Mouse (Mus musculus) intestine, embryonic 15.5 days (tissue): ENCODE measurements around the gene Dennd1a. TPM values are rescaled to one million over a fixed set of nuclear protein-coding genes. Genes with fewer than 3 reads are reported as not detected.

Experiments
- ATAC-seq: fragments of 200-750 bp; cut with Nextera tagmentation; 2 replicates; pipeline ENCODE4 v1.8.0; 2017; ENCODE audit warnings: moderate TSS enrichment, moderate library complexity
- H3K27ac ChIP-seq: fragments of 300-500 bp; sonication (generic); 2 replicates; pipeline ENCODE4 v1.5.1; 2015; ENCODE audit warnings: mild to moderate bottlenecking, inconsistent platforms
- H3K27me3 ChIP-seq: fragments of 300-500 bp; sonication (generic); replicated peaks from 2 replicates; pipeline ENCODE4 v1.6.1; 2015; ENCODE audit warnings: inconsistent platforms
- H3K36me3 ChIP-seq: fragments of 300-500 bp; sonication (generic); 2 replicates; pipeline ENCODE4 v1.6.1; 2015; ENCODE audit warnings: inconsistent platforms
- H3K4me1 ChIP-seq: fragments of 300-500 bp; sonication (generic); replicated peaks from 2 replicates; pipeline ENCODE4 v1.6.1; 2015; ENCODE audit warnings: inconsistent platforms
- H3K4me2 ChIP-seq: fragments of 300-500 bp; sonication (generic); replicated peaks from 2 replicates; pipeline ENCODE4 v1.6.1; 2015; ENCODE audit warnings: mild to moderate bottlenecking, inconsistent platforms
- H3K4me3 ChIP-seq: fragments of 300-500 bp; sonication (generic); replicated peaks from 2 replicates; pipeline ENCODE4 v1.5.1; 2015; ENCODE audit warnings: inconsistent platforms
- H3K9ac ChIP-seq: fragments of 300-500 bp; sonication (generic); 2 replicates; pipeline ENCODE4 v1.6.1; 2015; ENCODE audit warnings: inconsistent platforms
- H3K9me3 ChIP-seq: fragments of 300-500 bp; sonication (generic); 2 replicates; pipeline ENCODE4 v1.6.1; 2016; ENCODE audit warnings: inconsistent platforms
- WGBS: fragments of 180-500 bp; shearing (Covaris S2); methylation state at CpG from one replicate; pipeline ENCODE4 v1.1.7; 2015; 5-methylcytosine and 5-hydroxymethylcytosine counted together
- polyA plus RNA-seq: library from polyadenylated mRNA; unstranded; fragments of >200 nt; fragmentation: Nextera tagmentation; extraction: Ambion mirVana; gene quantifications from 2 replicates; pipeline ENCODE4 v1.2.1, GENCODE M21; 2015

Gene Dennd1a
- polyA plus RNA-seq, 1 experiment from 2014 or later: 11.2 TPM

DNA sequence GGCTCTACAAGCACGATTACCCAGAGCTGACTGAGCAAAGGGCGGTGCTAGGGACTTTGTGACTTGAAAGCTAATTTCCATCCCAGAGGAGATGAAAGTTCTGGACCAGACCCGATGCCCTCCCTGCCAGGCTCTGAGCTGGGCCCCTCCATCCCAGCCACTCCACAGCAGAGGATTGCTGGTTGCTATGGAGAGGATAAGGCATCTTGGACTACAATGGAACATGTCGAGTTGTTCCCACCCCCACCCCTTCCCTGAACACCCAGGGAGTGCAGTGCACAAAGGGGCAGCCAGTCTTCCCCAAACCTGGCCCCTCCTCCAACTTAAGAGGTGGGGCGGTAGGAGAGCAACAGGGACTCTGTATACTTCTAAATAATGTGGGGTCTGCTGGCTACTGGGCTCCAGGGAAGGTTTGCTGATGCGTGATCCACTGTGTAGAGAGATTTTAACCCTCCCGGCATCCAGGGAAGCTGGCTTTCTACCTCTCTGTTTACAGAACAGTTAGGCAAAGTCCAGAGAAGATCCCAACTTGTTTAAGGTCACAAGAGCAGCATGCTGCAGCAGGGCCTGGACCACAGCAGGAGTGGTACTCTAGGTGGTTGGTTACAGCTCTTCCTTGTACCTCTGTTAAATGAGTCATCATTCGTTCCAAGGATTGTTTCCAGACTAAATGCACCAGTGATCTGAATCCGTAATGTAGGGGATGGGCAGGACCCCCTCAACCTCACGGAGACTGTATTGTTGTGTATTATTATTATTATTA, 509.1 kb downstream of the Dennd1a start:
- Histone ChIP-seq H3K36me3 (no peaks in the 10 kb centered on the region), H3K9me3 (no peaks in the 10 kb centered on the region), H3K9ac (no peak overlapping the region), H3K27ac (no peak overlapping the region), H3K4me1 (peaks cover 33% of the 10 kb centered on the region), H3K27me3 (0 out of 2 replicates have a peak, but pooled peaks cover 5% of the 10 kb centered on the region), H3K4me2 (0 out of 2 replicates have a peak overlapping the region, but pooled peaks have one; percentile 5), H3K4me3 (no peak overlapping the region)
- 39% methylated on average over 10 of the region's 10 CpGs for WGBS
- no peak for ATAC-seq

DNA sequence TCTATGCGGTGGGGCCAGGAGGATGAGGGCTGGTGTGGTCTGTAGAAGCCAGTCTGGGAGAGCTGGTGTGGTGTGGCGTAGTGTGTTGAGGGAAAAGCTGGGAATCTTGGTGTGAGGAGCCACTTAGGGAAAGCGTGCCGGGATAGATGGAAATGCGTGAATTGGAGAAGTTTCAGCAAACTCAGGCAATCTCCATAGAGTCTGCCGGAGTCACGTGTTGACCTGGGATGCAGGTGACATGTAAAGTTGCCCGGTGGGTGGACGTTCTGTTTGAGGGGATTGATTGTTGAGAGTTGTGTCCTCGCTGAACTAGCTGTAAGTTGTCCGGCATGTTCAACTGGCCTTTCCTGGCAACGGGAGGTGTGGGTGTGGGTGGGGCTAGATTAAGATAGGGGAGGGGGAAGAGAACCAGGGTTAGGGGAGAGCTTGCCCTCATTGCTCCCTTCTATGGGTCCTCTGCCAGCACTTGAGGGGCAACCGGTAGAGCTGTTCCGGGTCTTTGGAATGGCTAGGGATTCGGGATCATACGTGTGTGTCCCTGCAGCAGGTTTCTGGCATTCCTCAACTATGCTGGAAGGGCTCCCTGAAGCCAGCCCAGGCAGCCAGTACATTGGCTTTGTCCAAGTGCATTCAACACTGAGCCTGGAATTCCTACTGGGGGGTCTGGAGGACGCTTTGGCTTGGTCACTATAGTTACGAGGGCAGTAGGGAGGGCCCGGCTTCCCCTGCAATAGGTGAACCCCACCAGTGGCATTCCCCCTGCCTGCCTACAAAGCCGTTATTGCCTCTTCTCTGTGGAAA, 510.4 kb downstream of the Dennd1a start:
- ATAC-seq: no peak
- Histone ChIP-seq H3K27me3 (0 out of 2 replicates have a peak, but pooled peaks cover 5% of the 10 kb centered on the region), H3K9me3 (no peaks in the 10 kb centered on the region), H3K4me1 (peaks cover 33% of the 10 kb centered on the region), H3K36me3 (no peaks in the 10 kb centered on the region), H3K27ac (no peak overlapping the region), H3K9ac (0 out of 2 replicates have a peak overlapping the region, but pooled peaks have one; percentile 41), H3K4me3 (peak overlapping the region; percentile 35), H3K4me2 (peak overlapping the region; percentile 70)
- 18% methylated on average over 20 of the region's 20 CpGs for WGBS

DNA sequence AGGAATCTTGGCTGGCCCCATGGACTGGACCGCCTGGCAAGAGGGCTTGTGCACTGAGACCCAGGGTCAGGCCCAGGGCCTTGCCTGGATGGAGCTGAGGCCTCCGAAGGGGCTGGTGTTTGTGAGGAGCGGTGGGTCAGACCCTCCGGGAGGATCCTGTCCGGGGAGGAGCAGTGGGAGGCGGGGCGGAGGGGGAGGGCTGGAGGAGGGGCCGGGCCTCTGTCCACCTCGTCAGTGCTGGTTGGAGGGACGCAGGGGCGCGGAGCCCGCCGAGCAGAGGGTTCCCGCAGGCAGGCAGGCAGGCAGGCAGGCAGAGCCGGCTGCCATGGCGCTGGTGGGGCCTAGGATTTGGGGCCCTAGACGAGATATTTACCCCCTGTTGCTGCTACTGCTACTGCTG, 511.2 kb downstream of the Dennd1a start, which contains the start of gene Crb2:
Gene Crb2 (plus strand): TSS at position 234 of the 400 bp plus-strand sequence.
- peak within 1 kb of the TSS; percentile 35 for H3K4me3 ChIP-seq
- no peaks in the 10 kb centered on the region for H3K36me3 ChIP-seq
- 0 out of 2 replicates have a peak, but pooled peaks cover 5% of the 10 kb centered on the region for H3K27me3 ChIP-seq
- H3K4me1 ChIP-seq: peaks cover 32% of the 10 kb centered on the region
- peak within 1 kb of the TSS; percentile 41; the same call in 1 of the 2 replicates for H3K9ac ChIP-seq
- H3K27ac ChIP-seq: no peak within 1 kb of the TSS
- ATAC-seq: peak; percentile 27; the same call in 1 of the 2 replicates
- peak within 1 kb of the TSS; percentile 70 for H3K4me2 ChIP-seq
- no peaks in the 10 kb centered on the region for H3K9me3 ChIP-seq
- 3% methylated on average over 18 of the region's 18 CpGs for WGBS

DNA sequence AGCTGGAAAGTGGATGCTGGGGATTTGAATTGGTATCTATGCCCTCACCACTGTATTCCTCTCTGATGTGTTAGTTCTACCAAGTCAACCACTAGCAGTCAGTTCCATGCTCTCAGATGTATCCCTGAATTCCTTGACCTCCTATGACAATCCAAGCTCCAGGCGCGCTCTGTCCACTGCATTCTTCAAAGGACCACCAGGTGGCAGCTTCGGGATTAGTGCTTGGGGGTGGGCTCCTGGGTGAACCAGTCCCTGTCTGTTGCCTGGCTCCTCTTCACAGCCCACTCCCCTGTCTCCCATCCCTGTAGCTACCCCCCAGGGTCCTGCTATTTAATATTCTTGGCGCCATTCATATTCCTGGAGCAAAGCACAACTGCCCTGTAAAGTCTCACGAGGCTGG, 512.6 kb downstream of the Dennd1a start:
- Histone ChIP-seq H3K4me2 (no peak overlapping the region), H3K36me3 (no peaks in the 10 kb centered on the region), H3K9me3 (no peaks in the 10 kb centered on the region), H3K9ac (no peak overlapping the region), H3K27ac (no peak overlapping the region), H3K27me3 (0 out of 2 replicates have a peak, but pooled peaks cover 5% of the 10 kb centered on the region), H3K4me1 (peaks cover 17% of the 10 kb centered on the region), H3K4me3 (no peak overlapping the region)
- WGBS: 16% methylated on average over 5 of the region's 5 CpGs
- ATAC-seq: no peak

DNA sequence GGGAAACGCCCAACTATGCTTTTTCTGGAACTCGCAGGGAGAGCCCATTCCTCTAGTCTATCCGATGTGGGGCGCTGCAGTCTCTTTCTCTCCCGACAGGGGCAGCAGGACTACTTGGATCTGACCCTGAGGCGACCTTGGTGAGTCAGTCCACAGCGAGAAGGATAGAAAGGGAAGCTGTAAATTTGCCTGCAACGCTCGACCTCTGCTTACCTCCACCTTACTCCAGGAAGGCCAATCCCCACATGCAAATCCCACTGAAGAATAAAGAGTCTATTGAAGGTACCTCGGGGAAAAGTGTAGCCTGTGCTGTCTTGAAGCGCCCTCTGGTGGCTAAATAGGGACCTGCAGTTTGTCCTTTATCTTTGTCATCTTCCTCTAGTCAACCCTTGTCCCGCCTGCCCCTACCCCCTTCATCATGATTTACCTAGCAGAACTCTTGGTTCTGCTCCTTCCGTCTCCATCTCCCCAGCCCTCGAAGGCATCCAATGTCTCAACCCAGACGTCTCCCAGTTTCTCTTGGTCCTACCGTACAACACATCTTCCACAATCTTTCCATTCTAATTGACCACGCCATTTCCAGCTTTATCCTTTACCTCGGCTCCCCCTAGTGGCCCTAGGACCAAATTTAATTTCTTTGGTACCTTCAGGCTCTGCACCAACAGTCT, 515.4 kb downstream of the Dennd1a start:
- H3K4me3 ChIP-seq: peak overlapping the region; percentile 42
- ATAC-seq: peak; percentile 73
- H3K9ac ChIP-seq: 0 out of 2 replicates have a peak overlapping the region, but pooled peaks have one; percentile 24
- H3K4me1 ChIP-seq: peaks cover 30% of the 10 kb centered on the region
- H3K4me2 ChIP-seq: peak overlapping the region; percentile 78
- no peaks in the 10 kb centered on the region for H3K36me3 ChIP-seq
- WGBS: under 1% methylated on average over 18 of the region's 18 CpGs
- H3K27ac ChIP-seq: no peak overlapping the region
- no peaks in the 10 kb centered on the region for H3K9me3 ChIP-seq
- H3K27me3 ChIP-seq: no peaks in the 10 kb centered on the region

DNA sequence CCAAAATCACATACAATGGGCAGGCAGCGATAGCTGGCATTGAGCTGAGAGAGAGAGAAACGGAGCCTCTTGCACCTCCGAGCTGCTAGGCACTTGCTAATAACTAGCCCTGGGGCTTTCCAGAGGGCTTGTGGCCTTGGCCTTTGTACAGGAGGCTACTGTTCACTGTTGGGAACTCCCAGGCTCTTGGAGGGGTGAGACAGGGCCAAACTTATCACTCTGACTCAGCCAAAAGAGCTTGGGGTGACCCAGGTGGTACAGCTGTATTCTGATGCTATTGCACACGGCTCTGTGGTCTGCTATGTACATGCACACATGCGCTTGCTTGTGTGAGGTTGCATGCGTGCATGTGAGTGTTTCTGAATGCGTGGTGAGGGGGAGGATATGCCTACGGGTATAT, 517.4 kb downstream of the Dennd1a start:
- Histone ChIP-seq H3K27me3 (no peaks in the 10 kb centered on the region), H3K4me2 (no peak overlapping the region), H3K9ac (no peak overlapping the region), H3K27ac (no peak overlapping the region), H3K9me3 (no peaks in the 10 kb centered on the region), H3K4me1 (peaks cover 30% of the 10 kb centered on the region), H3K4me3 (no peak overlapping the region), H3K36me3 (no peaks in the 10 kb centered on the region)
- 90% methylated on average over 8 of the region's 8 CpGs for WGBS
- ATAC-seq: no peak

DNA sequence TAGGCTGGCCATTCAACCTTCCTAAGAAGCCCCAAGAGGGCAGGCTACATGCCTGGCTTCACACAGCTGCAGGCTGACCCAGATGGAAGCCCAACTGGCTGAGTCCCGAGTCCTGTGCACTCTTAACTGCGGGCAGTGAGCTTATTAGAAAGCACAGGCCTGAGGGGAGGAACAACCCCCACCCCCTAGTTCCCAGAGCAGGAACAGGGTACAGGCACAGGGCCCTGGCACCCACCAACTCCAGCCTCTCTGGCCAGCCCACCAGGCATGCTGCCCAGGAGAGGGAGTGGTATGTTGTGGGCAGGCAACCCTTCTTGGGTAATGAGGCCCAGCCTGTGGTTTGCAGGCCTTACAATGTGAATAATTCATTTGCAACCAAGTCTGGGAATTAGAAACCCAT, 518.3 kb downstream of the Dennd1a start:
- 67% methylated on average over 2 of the region's 2 CpGs for WGBS
- no peak overlapping the region for H3K4me3 ChIP-seq

DNA sequence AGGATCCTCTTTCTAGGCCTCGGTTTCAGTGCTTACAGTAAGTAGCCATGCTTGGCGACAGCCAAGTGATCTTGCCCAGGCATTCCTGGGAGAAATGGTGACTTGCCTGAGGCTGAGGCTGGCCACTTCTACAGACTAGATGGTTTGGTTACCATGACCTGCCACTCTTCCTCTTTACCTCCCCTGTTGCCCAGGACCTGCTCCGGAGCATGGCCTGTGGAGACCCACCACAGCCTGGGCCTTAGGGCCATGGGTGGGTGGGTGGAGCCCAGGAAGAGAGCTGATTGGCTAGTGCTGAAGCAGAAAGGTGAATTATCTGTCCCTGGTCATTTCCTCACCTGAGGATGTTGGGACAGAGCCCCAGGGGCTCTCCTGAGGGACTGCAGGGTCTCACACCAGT, 519.5 kb downstream of the Dennd1a start:
- no peak overlapping the region for H3K9ac ChIP-seq
- no peak overlapping the region for H3K4me3 ChIP-seq
- peaks cover 32% of the 10 kb centered on the region for H3K4me1 ChIP-seq
- H3K36me3 ChIP-seq: no peaks in the 10 kb centered on the region
- H3K27me3 ChIP-seq: no peaks in the 10 kb centered on the region
- H3K4me2 ChIP-seq: no peak overlapping the region
- 66% methylated on average over 3 of the region's 3 CpGs for WGBS
- ATAC-seq: no peak
- peak overlapping the region; percentile 56 for H3K27ac ChIP-seq
- H3K9me3 ChIP-seq: no peaks in the 10 kb centered on the region

More for the DNA sequence above, 518.3 kb downstream of the Dennd1a start:
- H3K36me3 ChIP-seq: no peaks in the 10 kb centered on the region
- no peak overlapping the region for H3K4me2 ChIP-seq
- H3K4me1 ChIP-seq: peaks cover 32% of the 10 kb centered on the region
- H3K9me3 ChIP-seq: no peaks in the 10 kb centered on the region
- no peak overlapping the region for H3K9ac ChIP-seq
- 0 out of 2 replicates have a peak overlapping the region, but pooled peaks have one; percentile 3 for H3K27ac ChIP-seq
- no peaks in the 10 kb centered on the region for H3K27me3 ChIP-seq
- ATAC-seq: no peak

DNA sequence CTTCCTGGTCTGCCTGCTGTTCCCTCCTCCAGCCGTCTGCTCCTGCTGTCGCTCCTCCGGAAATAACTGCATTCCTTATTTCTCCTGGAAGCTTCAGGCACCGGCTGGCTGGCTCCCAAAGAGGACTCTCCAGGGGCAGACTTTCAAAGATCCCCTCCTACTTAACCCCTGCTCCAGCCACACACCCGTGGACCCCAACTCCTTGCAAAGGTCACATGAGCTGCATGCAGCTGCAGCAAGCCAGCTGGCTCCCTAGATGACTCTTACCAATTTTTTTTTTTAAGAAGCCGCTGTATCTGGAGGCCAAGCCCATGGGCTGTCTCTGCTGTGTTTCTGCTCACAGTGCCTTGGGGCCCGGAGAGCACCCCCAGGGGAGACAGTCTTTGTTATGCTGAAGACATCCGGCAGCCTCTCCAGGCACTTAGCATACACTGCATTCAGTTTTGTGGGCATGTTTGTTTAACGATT, 520.1 kb downstream of the Dennd1a start:
- Histone ChIP-seq H3K4me2 (0 out of 2 replicates have a peak overlapping the region, but pooled peaks have one; percentile 14), H3K4me1 (peaks cover 32% of the 10 kb centered on the region), H3K27me3 (no peaks in the 10 kb centered on the region), H3K9ac (no peak overlapping the region), H3K27ac (peak overlapping the region; percentile 56), H3K9me3 (no peaks in the 10 kb centered on the region), H3K4me3 (no peak overlapping the region), H3K36me3 (no peaks in the 10 kb centered on the region)
- ATAC-seq: no peak
- 11% methylated on average over 9 of the region's 9 CpGs for WGBS

DNA sequence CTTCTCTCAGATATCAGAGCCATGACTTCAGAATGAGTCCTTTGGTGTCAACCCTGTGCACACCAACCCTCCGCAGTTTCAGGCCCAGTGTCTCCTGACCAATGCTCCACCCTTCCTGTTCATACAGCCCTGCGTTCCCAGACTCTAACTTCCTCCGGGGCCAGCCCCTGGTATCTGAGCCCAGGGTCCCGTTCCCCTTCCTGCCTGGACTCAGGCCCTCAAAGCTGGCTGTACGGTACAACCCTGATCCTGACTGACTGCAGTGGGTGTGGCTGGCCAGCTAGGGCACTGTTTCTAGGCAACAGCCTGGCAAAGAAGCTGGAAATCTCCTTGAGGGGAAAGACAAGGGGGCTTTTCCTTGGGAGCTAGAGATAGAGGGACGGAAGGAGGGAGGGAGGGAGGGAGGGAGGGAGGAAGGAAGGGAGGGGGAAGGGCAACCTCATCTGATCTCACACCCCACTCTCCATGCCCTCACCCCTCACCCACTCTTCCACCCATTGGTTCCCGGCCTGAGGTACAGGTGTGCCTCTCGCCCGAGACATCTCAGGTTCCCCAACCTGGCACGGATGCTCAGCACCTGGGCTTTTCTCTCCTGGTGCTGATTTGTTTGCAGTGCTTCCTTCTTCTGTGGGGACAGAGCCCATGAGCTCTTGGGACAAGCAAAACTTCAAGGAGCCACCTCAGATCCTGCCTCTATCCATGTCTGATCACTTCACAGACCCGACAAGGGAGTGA, 521.0 kb downstream of the Dennd1a start:
- WGBS: 61% methylated on average over 11 of the region's 11 CpGs
- no peak overlapping the region for H3K27ac ChIP-seq
- H3K9ac ChIP-seq: no peak overlapping the region

DNA sequence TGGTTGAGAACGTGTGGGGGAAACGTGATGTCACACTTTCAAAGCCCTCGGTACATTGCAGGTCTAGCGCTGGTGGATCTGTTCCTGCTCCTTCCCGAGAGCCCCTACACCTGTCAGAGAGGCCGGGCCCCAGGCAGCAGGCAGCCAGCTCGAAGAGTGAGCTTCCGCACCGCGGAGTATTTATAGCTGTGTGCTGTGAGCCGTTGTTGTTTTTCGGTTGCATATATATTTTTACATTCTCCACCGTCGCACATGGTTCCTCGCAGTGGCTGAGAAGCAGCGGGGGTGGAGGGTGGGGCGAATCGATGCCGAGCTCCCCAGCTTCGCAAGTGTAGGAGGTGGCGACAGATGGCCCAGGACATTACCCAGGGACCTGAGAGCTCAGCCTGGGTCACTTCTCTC, 522.1 kb downstream of the Dennd1a start:
- Histone ChIP-seq H3K4me1 (peaks cover 30% of the 10 kb centered on the region), H3K9me3 (no peaks in the 10 kb centered on the region), H3K27me3 (0 out of 2 replicates have a peak, but pooled peaks cover 2% of the 10 kb centered on the region), H3K9ac (no peak overlapping the region), H3K27ac (no peak overlapping the region), H3K4me2 (peak overlapping the region; percentile 12; the same call in 1 of the 2 replicates), H3K36me3 (no peaks in the 10 kb centered on the region), H3K4me3 (no peak overlapping the region)
- 31% methylated on average over 21 of the region's 21 CpGs for WGBS
- no peak for ATAC-seq

More for the DNA sequence above, 521.0 kb downstream of the Dennd1a start:
- no peaks in the 10 kb centered on the region for H3K36me3 ChIP-seq
- no peak overlapping the region for H3K4me3 ChIP-seq
- ATAC-seq: 0 out of 2 replicates have a peak, but pooled peaks have one; percentile 9
- peaks cover 30% of the 10 kb centered on the region for H3K4me1 ChIP-seq
- no peak overlapping the region for H3K4me2 ChIP-seq
- H3K9me3 ChIP-seq: no peaks in the 10 kb centered on the region
- H3K27me3 ChIP-seq: no peaks in the 10 kb centered on the region
